Mouse (Mus musculus): Measurements from ENCODE around the gene Ift43.

GRCm38 (mm10) chr12:86155176-86155575 lies 72.8 kb downstream of the Ift43 start:
- TF ChIP-seq GATA1 (IDR thresholded peaks at IDR 0.05; ENCODE audit: low read length) (no peak), TAL1 (IDR thresholded peaks at IDR 0.05; ENCODE audit: low read length) (no peak)
